Mouse (Mus musculus) liver, postnatal 0 days (tissue): ENCODE measurements around the gene Dip2a.

ENCODE experiments used
- CTCF ChIP-seq: sonication (generic); IDR thresholded peaks from 2 replicates; pipeline ENCODE4 v1.5.1; 2016; ENCODE audit warnings: antibody characterized with exemption, low read depth
- EP300 ChIP-seq: IDR thresholded peaks from 2 replicates; pipeline ENCODE4 v1.6.1; 2016; ENCODE audit warnings: antibody characterized with exemption, low read depth, mild to moderate bottlenecking

DNA sequence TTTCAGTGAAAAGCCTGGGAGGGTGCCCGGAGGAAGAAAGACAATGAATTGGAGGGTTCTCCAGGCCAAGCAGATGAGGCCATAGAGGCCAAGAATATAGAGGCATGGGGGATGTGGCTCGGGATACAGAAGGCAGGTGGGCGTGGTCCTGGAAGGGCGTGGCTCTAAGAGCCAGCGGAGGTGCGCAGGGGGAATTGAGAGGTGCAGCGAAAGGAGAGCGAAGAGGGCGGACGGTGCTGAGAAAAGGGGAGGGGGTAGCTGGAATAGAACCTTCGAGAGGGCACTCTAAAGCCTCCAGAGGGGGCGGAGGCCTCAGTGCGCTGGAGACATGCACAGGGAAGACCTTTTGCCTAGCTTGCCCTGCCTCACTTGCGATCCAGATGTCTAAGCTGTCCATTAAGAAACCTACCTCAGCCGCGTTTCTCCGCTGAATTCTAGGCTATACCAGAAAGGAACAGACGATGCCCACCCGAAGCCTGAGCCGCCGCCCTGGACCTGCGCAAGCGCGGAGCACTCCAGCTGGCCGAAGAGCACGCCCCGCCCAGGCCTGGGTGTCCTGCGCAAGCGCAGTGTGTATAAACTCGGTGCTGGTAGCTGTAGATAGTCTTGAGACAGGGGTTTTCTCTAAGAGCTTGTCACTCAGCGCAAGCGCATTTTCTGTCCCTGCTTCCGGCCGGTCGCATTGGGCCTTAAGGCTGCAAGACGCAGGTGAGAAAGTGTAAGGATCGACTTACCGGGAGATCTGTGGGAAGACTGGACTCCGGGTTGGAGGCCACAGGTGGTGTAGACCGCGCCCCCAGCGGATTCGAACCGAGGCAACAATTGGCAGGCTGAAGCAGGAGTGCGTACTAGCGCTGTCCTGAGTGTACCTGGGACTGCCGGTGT, 107.5 kb downstream of the Dip2a start, which contains the start of gene Prmt2:
- TF ChIP-seq CTCF (peak; percentile 29), EP300 (no peak)
